Mouse (Mus musculus) retina, embryonic 14.5 days (tissue): ENCODE measurements around the gene Rptor.
A peak's percentile ranks its signal among the peaks of the same experiment; 100 is the strongest.

Experiments used
- DNase-seq: peaks from one replicate; pipeline ENCODE4 v3.0.0-alpha.2; 2015; ENCODE audit warnings: low spot score

The Rptor gene

GRCm38 (mm10) chr11:119602763-119603526, at the start of gene Rptor:
Gene Rptor (plus strand): TSS chr11:119602905.
- peak; percentile 100 for DNase-seq

GRCm38 (mm10) chr11:119554706-119555105, 48.0 kb upstream of the Rptor start:
- no peak for DNase-seq

GRCm38 (mm10) chr11:119555170-119555569, 47.5 kb upstream of the Rptor start:
- DNase-seq, result no peak

DNA sequence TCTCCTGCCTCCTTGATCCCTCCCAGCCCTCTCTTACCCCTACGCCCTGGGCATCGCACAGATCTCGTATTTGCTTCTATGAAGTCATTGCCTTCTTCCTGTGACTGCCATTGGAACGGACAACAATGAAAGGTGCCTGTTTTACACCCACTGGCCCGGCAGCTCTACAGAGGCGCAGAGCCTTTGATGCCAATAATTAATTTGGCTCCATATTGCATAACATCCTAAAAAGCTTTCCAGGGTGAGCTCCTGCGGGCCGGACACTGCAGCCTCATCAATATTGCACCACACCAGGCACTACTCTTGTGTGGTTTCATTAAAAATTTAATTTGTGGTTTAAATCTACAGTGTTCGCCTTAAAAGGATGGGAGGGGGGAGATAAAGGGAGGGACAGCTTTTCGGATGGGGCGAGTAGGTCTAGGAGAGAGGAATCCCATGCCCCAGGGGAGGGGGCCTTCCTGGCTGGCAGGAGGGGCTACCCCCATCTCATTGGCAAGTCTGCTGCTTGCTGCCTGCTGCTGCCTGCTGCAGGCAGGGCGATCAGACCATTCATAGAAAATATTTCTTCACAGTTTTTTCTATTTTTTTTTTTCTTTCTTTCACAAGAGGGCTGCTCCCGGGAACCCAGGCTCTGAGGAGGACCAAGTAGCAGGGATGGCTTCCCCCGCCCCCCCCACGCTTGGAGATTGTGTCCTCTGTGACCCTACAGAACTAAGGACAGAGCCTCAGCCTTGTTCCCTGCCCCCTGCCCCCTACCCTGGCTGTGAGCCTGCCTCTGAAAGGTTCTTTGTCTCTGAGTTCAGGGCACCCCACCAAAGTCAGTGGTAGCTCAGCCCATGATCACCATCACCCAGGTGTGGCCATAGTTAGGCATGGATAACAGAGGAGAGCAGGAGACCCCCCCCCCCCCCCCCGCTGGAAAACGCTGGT, 44.5 kb upstream of the Rptor start:
- DNase-seq, result peak; percentile 54

GRCm38 (mm10) chr11:119558870-119559610, 43.7 kb upstream of the Rptor start:
- DNase-seq, result peak; percentile 73

GRCm38 (mm10) chr11:119562286-119562685, 40.4 kb upstream of the Rptor start:
- DNase-seq, result no peak

DNA sequence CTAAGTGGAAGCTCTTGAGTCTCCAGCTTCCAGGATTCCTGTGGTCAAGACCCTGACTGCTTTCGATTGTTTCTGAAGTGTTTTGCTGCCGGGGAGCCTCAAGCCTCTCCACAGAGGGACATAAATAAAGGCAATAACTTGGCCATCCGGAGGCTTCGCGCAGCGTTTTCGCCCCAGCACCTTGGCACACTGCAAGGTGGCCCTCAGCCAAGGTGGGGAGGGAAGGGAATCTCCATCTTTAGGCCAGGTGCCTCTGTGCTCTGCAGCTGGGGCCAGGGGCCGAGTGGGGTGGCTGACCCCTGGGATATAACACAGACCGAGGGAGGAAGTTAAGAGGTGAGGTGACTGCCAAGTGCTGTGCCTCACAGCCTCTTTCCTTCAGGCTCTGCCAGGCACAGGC, 39.5 kb upstream of the Rptor start:
- DNase-seq, result no peak

DNA sequence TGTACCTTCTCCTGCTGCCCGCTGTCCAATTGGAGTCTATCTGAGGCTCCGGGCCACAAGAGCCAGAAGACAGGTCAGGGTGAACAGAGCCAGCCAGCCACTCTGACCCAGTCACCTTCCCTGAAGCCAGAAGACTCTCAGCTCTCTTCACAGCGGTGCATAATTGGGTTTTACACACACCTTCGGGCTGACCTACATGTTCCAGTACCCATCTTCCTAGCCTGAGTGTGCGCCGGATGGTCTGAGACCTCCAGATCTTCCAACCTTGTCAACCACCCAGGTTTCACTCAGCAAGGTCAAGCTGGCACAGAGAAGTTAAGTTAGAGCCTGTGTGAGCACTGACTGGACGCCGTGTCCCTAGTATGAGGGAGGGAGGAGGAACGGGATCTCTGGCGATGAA, 38.3 kb upstream of the Rptor start:
- DNase-seq, result no peak

DNA sequence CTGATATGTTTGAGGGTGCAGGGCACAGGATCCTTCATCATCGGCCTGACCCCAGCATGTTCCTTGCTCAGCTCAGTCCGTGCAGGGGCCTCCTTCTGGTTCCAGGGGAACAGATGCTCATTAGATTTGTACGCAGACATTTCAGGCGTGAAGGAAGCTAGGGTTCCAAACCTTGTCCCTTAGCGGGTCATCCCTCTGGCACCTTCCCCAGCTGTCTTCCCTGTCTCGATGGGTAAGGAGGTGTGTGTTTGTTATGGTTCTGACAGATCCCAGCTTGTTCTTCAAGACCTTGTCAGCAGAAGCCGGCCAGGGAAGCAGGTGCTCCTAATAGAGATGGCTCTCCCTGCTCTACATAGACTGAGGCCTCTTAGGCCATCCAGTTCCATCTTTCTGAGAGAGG, 37.7 kb upstream of the Rptor start:
- no peak for DNase-seq

DNA sequence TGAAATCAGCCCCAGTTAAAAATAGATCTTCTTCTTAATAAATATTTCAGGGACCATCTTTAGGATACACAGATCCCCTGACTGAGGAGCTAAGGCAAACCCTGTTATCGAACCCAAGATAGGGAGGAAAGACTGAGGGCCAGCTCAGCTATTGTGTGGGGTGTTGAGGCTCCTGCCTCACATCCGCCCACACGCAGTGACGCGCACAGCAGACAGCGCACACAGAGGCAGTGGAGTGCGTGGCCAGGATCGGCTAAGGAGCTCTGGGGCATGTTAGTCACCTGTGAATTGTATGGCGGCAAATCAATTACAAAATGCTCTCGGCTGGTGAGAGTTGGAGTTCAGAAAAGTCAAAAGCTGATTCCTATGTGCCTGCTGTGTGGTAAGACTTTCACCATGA, 37.0 kb upstream of the Rptor start:
- DNase-seq, result no peak

GRCm38 (mm10) chr11:119566188-119566587, 36.5 kb upstream of the Rptor start:
- no peak for DNase-seq

DNA sequence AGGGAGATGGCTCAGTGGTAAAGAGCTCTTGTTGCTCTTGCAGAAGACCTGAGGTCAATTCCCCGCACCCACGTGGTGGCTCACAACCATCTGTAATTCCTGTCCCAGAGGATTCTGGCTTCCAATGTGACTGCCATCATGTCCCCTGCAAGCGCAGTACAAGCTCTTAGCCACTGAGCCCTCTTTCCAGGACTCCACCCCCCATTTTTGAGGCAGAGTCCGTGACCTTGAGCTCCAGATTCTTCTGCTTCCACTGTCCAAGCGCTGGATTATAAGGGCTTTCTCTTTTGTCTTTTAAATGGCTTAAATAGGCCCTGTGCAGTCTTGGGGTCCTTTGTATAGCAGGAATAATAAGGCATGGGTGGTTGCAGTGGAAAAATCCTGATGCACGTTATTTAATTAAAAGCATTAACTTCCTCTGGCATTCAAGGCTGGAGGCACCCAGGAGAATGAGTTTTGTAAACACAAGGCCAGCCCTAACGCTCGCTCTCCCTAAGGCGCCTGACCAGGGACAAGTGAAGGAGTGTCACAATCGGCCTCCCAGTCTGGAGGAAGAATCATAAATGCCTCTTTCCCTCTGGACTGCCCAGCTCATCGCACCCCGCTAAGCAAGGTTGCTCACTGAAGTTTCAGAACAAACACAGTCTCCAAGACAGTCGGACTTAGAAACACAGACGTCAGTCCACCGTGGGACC, 30.2 kb upstream of the Rptor start:
- DNase-seq, result peak; percentile 25

- DNase-seq, result no peak
Observed at GRCm38 (mm10) chr11:119576855-119577254, 25.9 kb upstream of the Rptor start.

- no peak for DNase-seq
Observed at GRCm38 (mm10) chr11:119577721-119578120, 25.0 kb upstream of the Rptor start.

GRCm38 (mm10) chr11:119586511-119586910, 16.2 kb upstream of the Rptor start:
- no peak for DNase-seq

- no peak for DNase-seq
Observed at GRCm38 (mm10) chr11:119587112-119587511, 15.6 kb upstream of the Rptor start.

DNA sequence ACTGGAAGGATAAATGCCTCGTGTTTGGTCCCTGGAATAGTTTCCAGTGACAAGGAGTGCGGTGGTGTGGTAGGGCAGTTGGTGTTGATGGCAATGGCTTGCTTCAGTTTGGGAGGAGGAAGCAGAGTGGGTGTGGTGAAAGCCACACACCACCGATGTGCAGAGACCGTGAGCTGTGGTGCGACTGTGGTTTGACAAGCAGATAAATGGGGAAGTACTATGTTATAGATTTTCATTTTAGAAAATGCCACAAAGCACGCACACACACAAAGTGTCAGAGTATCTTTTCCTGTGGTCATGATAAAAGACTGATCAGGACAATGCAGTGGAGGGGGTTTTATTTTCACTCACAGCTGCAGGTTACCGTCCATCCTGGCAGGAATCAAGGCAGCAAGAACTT, 13.5 kb upstream of the Rptor start:
- no peak for DNase-seq

DNA sequence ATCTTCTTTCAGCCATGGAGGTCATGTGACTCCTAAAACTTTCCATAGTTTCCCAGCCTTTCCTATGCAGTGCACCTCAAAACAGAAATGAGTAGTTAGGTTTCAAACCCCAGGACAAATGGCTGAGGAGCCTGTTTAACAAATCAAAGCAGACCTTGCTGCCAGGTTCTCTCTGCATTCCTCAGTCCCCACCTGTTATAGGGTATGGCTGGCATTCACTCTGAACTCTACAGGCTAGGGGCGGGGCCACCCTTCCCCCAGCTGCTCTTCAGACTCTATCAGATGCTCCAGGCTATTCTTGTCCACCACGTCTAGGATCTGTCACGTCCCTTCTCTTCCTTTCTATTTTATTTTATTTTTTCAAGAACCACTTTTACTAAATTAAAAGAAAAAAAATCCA, 8.7 kb upstream of the Rptor start:
- DNase-seq, result no peak

- no peak for DNase-seq
Observed at GRCm38 (mm10) chr11:119598856-119599255, 3.8 kb upstream of the Rptor start.

GRCm38 (mm10) chr11:119600286-119600685, 2.4 kb upstream of the Rptor start:
- no peak for DNase-seq

GRCm38 (mm10) chr11:119602177-119602700, 466 bp upstream of the Rptor start:
- no peak for DNase-seq

DNA sequence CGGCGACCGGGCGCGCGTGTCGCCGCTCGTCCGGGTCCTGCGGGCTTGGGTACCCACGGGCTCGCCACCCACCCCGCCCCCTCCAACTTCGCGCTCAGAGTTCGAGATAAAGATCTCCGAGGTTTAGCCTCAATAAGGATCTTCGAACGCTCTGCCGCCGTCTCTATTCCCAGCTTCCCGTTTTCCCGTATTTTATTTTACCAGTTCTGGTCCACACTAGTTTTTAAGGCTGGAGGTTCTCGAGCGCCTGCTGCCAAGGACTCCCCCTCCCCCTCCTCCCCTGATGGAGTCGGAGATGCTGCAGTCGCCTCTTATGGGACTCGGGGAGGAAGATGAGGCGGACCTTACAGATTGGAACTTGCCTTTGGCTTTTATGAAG, 811 bp downstream of the Rptor start:
- DNase-seq, result peak; percentile 21
